Mouse (Mus musculus): ENCODE measurements around the gene Gm4340. TPM values are rescaled to one million over a fixed set of nuclear protein-coding genes. Genes with fewer than 3 reads are reported as not detected.
"Not testable (repeated sequence)": the region's sequence is repeated elsewhere in the genome, so short reads cannot be mapped to it uniquely, and the experiment has no call there.

Gm4340 gene
- not detected for total RNA-seq (2022)

DNA sequence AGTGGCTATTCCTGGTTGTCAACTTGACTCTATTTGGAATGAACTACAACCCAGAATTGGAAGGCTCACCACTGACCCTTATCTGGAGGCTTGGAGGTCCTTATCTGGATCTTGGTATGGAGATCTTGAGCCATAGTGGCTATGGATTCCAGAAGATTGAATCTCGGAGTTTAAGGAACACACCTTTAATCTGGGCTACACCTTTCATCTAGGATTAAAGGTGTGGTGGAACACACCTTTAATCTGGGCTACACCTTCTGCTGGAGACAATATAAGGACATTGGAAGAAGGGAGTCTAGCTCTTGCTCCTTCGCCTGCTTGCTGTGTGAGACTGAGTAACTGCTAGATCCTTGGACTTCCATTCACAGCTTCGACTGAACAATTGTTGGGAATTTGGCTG, at the start of gene Gm4340:
Gm4340 (plus strand) TSS at position 301 of the 400 bp plus-strand sequence.
- DNase-seq (ENCODE audit: low spot score in 2 of 2) = not testable (repeated sequence)

DNA sequence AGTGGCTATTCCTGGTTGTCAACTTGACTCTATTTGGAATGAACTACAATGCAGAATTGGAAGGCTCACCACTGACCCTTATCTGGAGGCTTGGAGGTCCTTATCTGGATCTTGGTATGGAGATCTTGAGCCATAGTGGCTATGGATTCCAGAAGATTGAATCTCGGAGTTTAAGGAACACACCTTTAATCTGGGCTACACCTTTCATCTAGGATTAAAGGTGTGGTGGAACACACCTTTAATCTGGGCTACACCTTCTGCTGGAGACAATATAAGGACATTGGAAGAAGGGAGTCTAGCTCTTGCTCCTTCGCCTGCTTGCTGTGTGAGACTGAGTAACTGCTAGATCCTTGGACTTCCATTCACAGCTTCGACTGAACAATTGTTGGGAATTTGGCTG, 42.6 kb upstream of the Gm4340 start, which contains the start of gene Gm6763:
Gm6763 (plus strand) TSS at position 301 of the 400 bp plus-strand sequence.
- not testable (repeated sequence) for DNase-seq (ENCODE audit: low spot score in 2 of 2)

- DNase-seq (ENCODE audit: low spot score in 2 of 2) = not testable (repeated sequence)
These were observed 34.1 kb upstream of the Gm4340 start, which contains the start of gene Gm8764 for GRCm38 (mm10) chr10:104159706-104160105. TSS of gene Gm8764 (plus strand) at chr10:104160006.

DNA sequence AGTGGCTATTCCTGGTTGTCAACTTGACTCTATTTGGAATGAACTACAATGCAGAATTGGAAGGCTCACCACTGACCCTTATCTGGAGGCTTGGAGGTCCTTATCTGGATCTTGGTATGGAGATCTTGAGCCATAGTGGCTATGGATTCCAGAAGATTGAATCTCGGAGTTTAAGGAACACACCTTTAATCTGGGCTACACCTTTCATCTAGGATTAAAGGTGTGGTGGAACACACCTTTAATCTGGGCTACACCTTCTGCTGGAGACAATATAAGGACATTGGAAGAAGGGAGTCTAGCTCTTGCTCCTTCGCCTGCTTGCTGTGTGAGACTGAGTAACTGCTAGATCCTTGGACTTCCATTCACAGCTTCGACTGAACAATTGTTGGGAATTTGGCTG, 25.6 kb upstream of the Gm4340 start, which contains the start of gene Gm21304:
Gm21304 (plus strand) TSS at position 301 of the 400 bp plus-strand sequence.
- not testable (repeated sequence) for DNase-seq (ENCODE audit: low spot score in 2 of 2)

GRCm38 (mm10) chr10:104176724-104177123, 17.1 kb upstream of the Gm4340 start, which contains the start of gene Gm21312:
TSS of gene Gm21312 (plus strand) at chr10:104177024.
- DNase-seq (ENCODE audit: low spot score in 2 of 2) = not testable (repeated sequence)

DNA sequence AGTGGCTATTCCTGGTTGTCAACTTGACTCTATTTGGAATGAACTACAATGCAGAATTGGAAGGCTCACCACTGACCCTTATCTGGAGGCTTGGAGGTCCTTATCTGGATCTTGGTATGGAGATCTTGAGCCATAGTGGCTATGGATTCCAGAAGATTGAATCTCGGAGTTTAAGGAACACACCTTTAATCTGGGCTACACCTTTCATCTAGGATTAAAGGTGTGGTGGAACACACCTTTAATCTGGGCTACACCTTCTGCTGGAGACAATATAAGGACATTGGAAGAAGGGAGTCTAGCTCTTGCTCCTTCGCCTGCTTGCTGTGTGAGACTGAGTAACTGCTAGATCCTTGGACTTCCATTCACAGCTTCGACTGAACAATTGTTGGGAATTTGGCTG, 8.6 kb upstream of the Gm4340 start, which contains the start of gene Gm20765:
Gm20765 (plus strand) TSS at position 301 of the 400 bp plus-strand sequence.
- not testable (repeated sequence) for DNase-seq (ENCODE audit: low spot score in 2 of 2)

DNA sequence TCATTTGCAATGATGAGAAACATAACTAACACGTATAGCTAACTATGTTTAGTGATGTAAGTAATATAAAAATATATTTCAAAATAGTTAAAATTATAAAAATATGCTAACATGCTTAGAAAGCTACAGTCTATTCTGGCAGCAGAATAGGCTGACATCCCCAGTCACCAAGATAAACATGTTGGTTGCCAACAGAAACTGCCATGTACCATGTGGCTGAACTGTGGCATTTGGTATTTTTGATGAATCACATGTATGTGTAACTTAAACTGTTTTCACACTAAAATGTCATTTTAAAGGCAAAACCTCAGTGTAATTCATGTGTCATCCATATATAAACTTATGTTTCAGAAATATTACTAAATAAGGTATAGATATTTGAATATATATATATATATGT, 15.8 kb downstream of the Gm4340 start:
- DNase-seq (ENCODE audit: low spot score in 2 of 2) = no peak

GRCm38 (mm10) chr10:104210268-104210990, 16.6 kb downstream of the Gm4340 start:
- DNase-seq (ENCODE audit: low spot score in 2 of 2) = no peak

DNA sequence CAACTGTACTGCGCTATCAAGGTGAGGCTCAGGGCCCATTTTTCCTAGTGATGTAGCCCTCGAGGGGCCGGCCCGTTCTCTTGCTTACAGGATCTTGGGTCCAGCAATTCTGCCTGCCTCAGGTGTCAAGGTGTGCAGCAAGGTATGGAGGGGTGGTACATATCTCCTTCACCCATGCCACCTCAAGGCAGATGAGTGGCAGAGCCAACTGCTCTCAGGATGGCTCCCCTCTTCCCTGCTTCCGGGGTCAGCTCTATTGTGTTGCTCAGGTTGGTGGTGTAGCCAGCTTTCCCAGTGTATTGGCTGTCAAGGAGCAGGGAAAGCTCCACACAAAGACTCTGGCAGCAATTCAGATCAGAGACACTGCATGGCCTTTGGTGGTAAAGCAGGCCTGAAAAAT, 20.7 kb downstream of the Gm4340 start:
- no peak for DNase-seq (ENCODE audit: low spot score in 2 of 2)

DNA sequence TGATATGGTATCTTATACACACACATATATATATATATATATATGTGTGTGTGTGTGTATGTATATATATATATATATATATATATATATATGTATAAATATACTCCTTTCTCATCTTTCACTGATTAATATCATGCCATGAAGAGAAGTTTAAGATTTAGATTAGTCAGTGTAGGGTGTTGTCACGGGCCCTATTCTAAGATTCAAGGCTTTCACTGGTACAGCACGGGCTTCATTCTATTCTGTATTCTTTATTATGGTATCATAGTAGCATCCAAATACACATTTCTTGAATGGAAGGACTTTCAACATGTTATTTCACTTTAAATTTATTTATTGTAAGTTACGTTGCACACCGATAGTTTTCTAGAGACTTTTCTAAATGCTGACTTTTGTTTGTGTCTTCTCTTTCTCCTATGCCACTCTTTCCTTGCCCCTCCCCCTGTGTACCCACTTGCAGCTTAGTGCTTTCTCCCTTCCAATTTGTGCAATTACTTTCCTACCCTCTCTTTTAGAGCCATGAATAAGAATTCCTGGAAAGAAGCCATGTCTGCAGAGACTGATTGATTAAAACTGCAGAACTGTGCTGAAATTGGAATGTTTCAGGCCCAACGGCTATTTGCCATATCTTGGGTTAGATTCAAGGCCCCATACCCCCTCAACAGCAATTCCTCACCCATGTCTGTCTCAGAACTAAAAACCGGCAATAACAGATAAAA, 26.6 kb downstream of the Gm4340 start:
- no peak for DNase-seq (ENCODE audit: low spot score in 2 of 2)

Other genes with a start within 250 kb of the Gm4340 start
- not detected for gene Gm21293, start 51.1 kb upstream of the Gm4340 start, total RNA-seq (2022)
- gene Gm6763, start 42.5 kb upstream of the Gm4340 start, total RNA-seq (2022) = not detected
- gene Gm8764, start 34.0 kb upstream of the Gm4340 start, total RNA-seq (2022) = not detected
- gene Gm21304, start 25.5 kb upstream of the Gm4340 start, total RNA-seq (2022) = not detected
- gene Gm21312, start 17.0 kb upstream of the Gm4340 start, total RNA-seq (2022) = not detected
- not detected for gene Gm20765, start 8.5 kb upstream of the Gm4340 start, total RNA-seq (2022)